Comparison of ENCODE assay signal across 20 mouse cellular contexts in genomic region chr7:92210701-92211100, GRCm38 (mm10).
A peak's percentile ranks its signal among the peaks of the same experiment; 100 is the strongest.
DNase-seq lines count a peak whose midpoint lies in the region; ATAC-seq and TF ChIP-seq lines count a peak whose summit lies in the region.
"Had no signal": no experiment of that assay in that cellular context is flagged by ENCODE, and none has a peak within 500 bp of the region (broad histone marks: within the 10 kb centered on the region; RNA-seq: fewer than 3 reads in every experiment).

No protein-coding gene starts in this region.

- H3K9ac ChIP-seq in intestine, embryonic 15.5 days, result no peak overlapping the region
- H3K9ac ChIP-seq: embryonic facial prominence, embryonic 12.5 days; forebrain, embryonic 13.5 days; forebrain, embryonic 15.5 days had no signal

- no peak overlapping the region for H3K4me3 ChIP-seq in layer of hippocampus, adult 2 months
- no peak overlapping the region for H3K4me3 ChIP-seq in intestine, embryonic 15.5 days (replicated peaks)
- H3K4me3 ChIP-seq: embryonic facial prominence, embryonic 10.5 days; embryonic facial prominence, embryonic 12.5 days; forebrain, embryonic 13.5 days; forebrain, embryonic 15.5 days had no signal

- H3K27me3 ChIP-seq in intestine, embryonic 15.5 days (replicated peaks), result no peaks in the 10 kb centered on the region
- H3K27me3 ChIP-seq: embryonic facial prominence, embryonic 12.5 days; forebrain, embryonic 13.5 days; forebrain, embryonic 15.5 days had no signal

- ATAC-seq in frontal cortex, adult (ENCODE audit: low TSS enrichment), result peak; percentile 50
- no peak for ATAC-seq in intestine, embryonic 15.5 days
- ATAC-seq: forebrain, embryonic 13.5 days; forebrain, embryonic 15.5 days had no signal

- 0 out of 2 replicates have a peak overlapping the region, but pooled peaks have one; percentile 14 for H3K27ac ChIP-seq in layer of hippocampus, adult 2 months
- H3K27ac ChIP-seq in intestine, embryonic 15.5 days, result no peak overlapping the region
- H3K27ac ChIP-seq: embryonic facial prominence, embryonic 10.5 days; embryonic facial prominence, embryonic 12.5 days; forebrain, embryonic 13.5 days; forebrain, embryonic 15.5 days had no signal

- WGBS in intestine, embryonic 15.5 days, result 81% methylated on average over 5 of the region's 5 CpGs

- no peak for DNase-seq in frontal cortex, postnatal 25 days (ENCODE audit: low spot score in 2 of 2)
- no peak for DNase-seq in layer of hippocampus, adult 2 months (ENCODE audit: low spot score in 2 of 2)
- no peak for DNase-seq in layer of hippocampus, adult 11-12 months (ENCODE audit: low spot score)
- peak; percentile 45 for DNase-seq in right cerebral cortex, adult 18-20 months
- no peak for DNase-seq in right cerebral cortex, postnatal 14 days
- DNase-seq: adrenal gland, adult 2 months; adrenal gland, postnatal 10 days; adrenal gland, postnatal 25 days; B cell, adult 2 months; cerebellum, adult 11-12 months; cerebellum, adult 2 months; cerebellum, adult 9-10 months; cerebellum, postnatal 10 days; cerebellum, postnatal 25 days had no signal

- no peaks in the 10 kb centered on the region for H3K36me3 ChIP-seq in intestine, embryonic 15.5 days
- H3K36me3 ChIP-seq: embryonic facial prominence, embryonic 10.5 days; embryonic facial prominence, embryonic 12.5 days; forebrain, embryonic 15.5 days had no signal

- H3K9me3 ChIP-seq in intestine, embryonic 15.5 days, result no peaks in the 10 kb centered on the region
- H3K9me3 ChIP-seq: embryonic facial prominence, embryonic 10.5 days; embryonic facial prominence, embryonic 12.5 days; forebrain, embryonic 13.5 days; forebrain, embryonic 15.5 days had no signal

- no peak for TF ChIP-seq CTCF in layer of hippocampus, adult 2 months (conservative IDR thresholded peaks at IDR 0.05)

- no peaks in the 10 kb centered on the region for H3K4me1 ChIP-seq in intestine, embryonic 15.5 days (replicated peaks)
- H3K4me1 ChIP-seq: embryonic facial prominence, embryonic 10.5 days; forebrain, embryonic 13.5 days; forebrain, embryonic 15.5 days had no signal

- H3K4me2 ChIP-seq in intestine, embryonic 15.5 days (replicated peaks), result no peak overlapping the region
- H3K4me2 ChIP-seq: embryonic facial prominence, embryonic 12.5 days; forebrain, embryonic 13.5 days; forebrain, embryonic 15.5 days had no signal
